Mouse (Mus musculus): ENCODE measurements around the gene Adnp. TPM values are rescaled to one million over a fixed set of nuclear protein-coding genes. Genes with fewer than 3 reads are reported as not detected.

Adnp gene
- polyA plus RNA-seq, 1 experiment from 2014 or later = 3.5 TPM

- peaks cover 86% of the 10 kb centered on the region for H3K4me1 ChIP-seq (replicated peaks)
- no peak overlapping the region for H3K27ac ChIP-seq
- no peak overlapping the region for H3K4me3 ChIP-seq
- no peaks in the 10 kb centered on the region for H3K9me3 ChIP-seq
- H3K36me3 ChIP-seq = peaks cover 15% of the 10 kb centered on the region
- ATAC-seq (ENCODE audit: low FRiP score) = no peak
- 0 out of 2 replicates have a peak overlapping the region, but pooled peaks have one; percentile 16 for H3K4me2 ChIP-seq
- no peak overlapping the region for H3K9ac ChIP-seq
- 86% methylated on average over 5 of the region's 5 CpGs for WGBS
- H3K27me3 ChIP-seq = no peaks in the 10 kb centered on the region
These were observed 6.8 kb downstream of the Adnp start for GRCm38 (mm10) chr2:168200014-168200691.

GRCm38 (mm10) chr2:168199476-168199875 is 7.4 kb downstream of the Adnp start:
- H3K36me3 ChIP-seq = peaks cover 15% of the 10 kb centered on the region
- no peak overlapping the region for H3K27ac ChIP-seq
- H3K4me3 ChIP-seq = no peak overlapping the region
- no peaks in the 10 kb centered on the region for H3K9me3 ChIP-seq
- no peaks in the 10 kb centered on the region for H3K27me3 ChIP-seq
- ATAC-seq (ENCODE audit: low FRiP score) = no peak
- H3K9ac ChIP-seq = 0 out of 2 replicates have a peak overlapping the region, but pooled peaks have one; percentile 19
- peaks cover 86% of the 10 kb centered on the region for H3K4me1 ChIP-seq (replicated peaks)
- H3K4me2 ChIP-seq = peak overlapping the region; percentile 17
- WGBS = 84% methylated on average over 4 of the region's 4 CpGs

GRCm38 (mm10) chr2:168198421-168198820 is 8.5 kb downstream of the Adnp start:
- peak overlapping the region; percentile 14; the same call in 1 of the 2 replicates for H3K4me2 ChIP-seq
- H3K4me1 ChIP-seq (replicated peaks) = peaks cover 88% of the 10 kb centered on the region
- H3K9me3 ChIP-seq = no peaks in the 10 kb centered on the region
- H3K27ac ChIP-seq = 0 out of 2 replicates have a peak overlapping the region, but pooled peaks have one; percentile 20
- 98% methylated on average over 1 of the region's 1 CpGs for WGBS
- H3K4me3 ChIP-seq = no peak overlapping the region
- peaks cover 6% of the 10 kb centered on the region for H3K36me3 ChIP-seq
- peak; percentile 46; the same call in 1 of the 2 replicates for ATAC-seq (ENCODE audit: low FRiP score)
- no peaks in the 10 kb centered on the region for H3K27me3 ChIP-seq
- no peak overlapping the region for H3K9ac ChIP-seq

GRCm38 (mm10) chr2:168195721-168196120 is 11.2 kb downstream of the Adnp start:
- no peak overlapping the region for H3K27ac ChIP-seq
- H3K9ac ChIP-seq = no peak overlapping the region
- H3K4me1 ChIP-seq (replicated peaks) = peaks cover 93% of the 10 kb centered on the region
- H3K9me3 ChIP-seq = no peaks in the 10 kb centered on the region
- peaks cover 4% of the 10 kb centered on the region; the same call in 1 of the 2 replicates for H3K36me3 ChIP-seq
- H3K4me2 ChIP-seq = no peak overlapping the region
- H3K27me3 ChIP-seq = no peaks in the 10 kb centered on the region
- no peak for ATAC-seq (ENCODE audit: low FRiP score)
- H3K4me3 ChIP-seq = no peak overlapping the region
- WGBS = 40% methylated on average over 2 of the region's 2 CpGs

DNA sequence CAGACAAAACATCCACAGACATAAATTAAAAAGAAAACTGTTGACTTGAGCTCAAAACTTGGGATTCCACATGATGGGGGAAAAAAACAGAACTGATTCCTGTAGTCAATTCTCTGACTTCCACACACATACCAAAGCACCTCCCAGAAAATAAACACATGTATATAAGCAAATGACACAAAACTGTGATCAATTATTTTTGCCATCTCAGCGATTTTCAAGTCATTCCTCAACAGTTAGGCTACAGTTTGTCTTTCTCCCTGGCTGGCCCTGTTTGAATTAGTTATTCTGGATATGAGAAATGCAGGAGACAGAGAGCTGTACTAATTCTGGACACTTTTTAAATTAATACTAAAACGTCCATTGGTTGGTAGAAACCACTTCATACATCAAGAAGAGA is 13.2 kb downstream of the Adnp start:
- peaks cover 88% of the 10 kb centered on the region for H3K4me1 ChIP-seq (replicated peaks)
- WGBS = 85% methylated on average over 2 of the region's 2 CpGs

DNA sequence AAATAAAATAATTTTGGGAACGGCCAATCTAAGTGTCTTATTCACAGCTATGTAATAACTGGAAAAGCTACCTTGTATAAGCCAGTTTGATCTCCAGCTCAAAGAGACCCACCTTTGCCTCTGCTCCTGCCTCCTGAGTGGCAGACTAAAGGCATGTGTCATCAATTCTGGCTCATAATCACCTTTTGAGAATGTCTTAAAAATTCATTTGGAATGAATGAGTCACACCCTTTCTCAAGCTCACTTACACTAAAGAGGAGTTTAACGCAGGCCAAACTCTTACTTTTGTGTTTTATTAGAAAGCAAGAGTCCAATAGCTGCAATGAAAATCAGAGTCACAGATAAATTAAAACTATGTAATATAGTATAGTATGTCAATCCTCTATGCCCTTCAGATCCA is 15.1 kb downstream of the Adnp start:
- ATAC-seq (ENCODE audit: low FRiP score) = no peak
- Histone ChIP-seq H3K36me3 (peaks cover 10% of the 10 kb centered on the region), H3K4me3 (no peak overlapping the region), H3K9ac (no peak overlapping the region), H3K4me2 (no peak overlapping the region), H3K27ac (no peak overlapping the region), H3K27me3 (no peaks in the 10 kb centered on the region), H3K9me3 (no peaks in the 10 kb centered on the region), H3K4me1 (replicated peaks) (peaks cover 77% of the 10 kb centered on the region)
- 99% methylated on average over 2 of the region's 2 CpGs for WGBS

More for the DNA sequence above, 13.2 kb downstream of the Adnp start:
- Histone ChIP-seq H3K9me3 (no peaks in the 10 kb centered on the region), H3K27ac (no peak overlapping the region), H3K4me2 (no peak overlapping the region), H3K9ac (no peak overlapping the region), H3K36me3 (peaks cover 4% of the 10 kb centered on the region; the same call in 1 of the 2 replicates), H3K4me3 (no peak overlapping the region), H3K27me3 (no peaks in the 10 kb centered on the region)
- no peak for ATAC-seq (ENCODE audit: low FRiP score)

DNA sequence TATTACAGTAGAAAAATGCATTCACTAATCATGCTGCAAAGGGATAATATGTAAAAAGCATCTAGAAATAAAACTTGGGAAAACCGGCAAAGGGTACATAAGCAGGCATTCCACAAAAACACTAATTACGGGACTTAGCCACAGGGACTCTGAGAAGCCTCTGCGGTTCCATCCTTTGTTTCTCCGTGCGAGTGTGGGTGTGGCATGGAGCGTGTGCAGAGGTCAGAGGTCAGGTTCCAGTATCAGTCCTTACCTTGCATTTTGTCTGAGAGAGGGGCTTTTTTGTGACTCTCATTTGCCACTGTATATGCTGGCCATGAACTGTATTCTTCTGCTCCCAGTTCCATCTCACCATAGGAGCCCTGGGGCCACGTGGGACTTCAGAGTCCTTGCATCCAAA is 31.0 kb downstream of the Adnp start:
- no peak overlapping the region for H3K9ac ChIP-seq
- peaks cover 22% of the 10 kb centered on the region for H3K36me3 ChIP-seq
- ATAC-seq (ENCODE audit: low FRiP score) = no peak
- H3K4me1 ChIP-seq (replicated peaks) = peaks cover 3% of the 10 kb centered on the region; the same call in 1 of the 2 replicates
- no peak overlapping the region for H3K4me3 ChIP-seq
- WGBS = 43% methylated on average over 7 of the region's 7 CpGs
- no peak overlapping the region for H3K27ac ChIP-seq
- no peak overlapping the region for H3K4me2 ChIP-seq
- no peaks in the 10 kb centered on the region for H3K27me3 ChIP-seq
- H3K9me3 ChIP-seq = no peaks in the 10 kb centered on the region

- H3K36me3 ChIP-seq = peaks cover 2% of the 10 kb centered on the region; the same call in 1 of the 2 replicates
- peak overlapping the region; percentile 44; the same call in 1 of the 2 replicates for H3K27ac ChIP-seq
- H3K4me2 ChIP-seq = peak overlapping the region; percentile 30
- no peak overlapping the region for H3K9ac ChIP-seq
- H3K4me1 ChIP-seq (replicated peaks) = peaks cover 18% of the 10 kb centered on the region
- H3K4me3 ChIP-seq = no peak overlapping the region
- H3K27me3 ChIP-seq = no peaks in the 10 kb centered on the region
- 13% methylated on average over 13 of the region's 13 CpGs for WGBS
- no peaks in the 10 kb centered on the region for H3K9me3 ChIP-seq
- ATAC-seq (ENCODE audit: low FRiP score) = 0 out of 2 replicates have a peak, but pooled peaks have one; percentile 43
These were observed 36.7 kb downstream of the Adnp start for GRCm38 (mm10) chr2:168170167-168170685.

DNA sequence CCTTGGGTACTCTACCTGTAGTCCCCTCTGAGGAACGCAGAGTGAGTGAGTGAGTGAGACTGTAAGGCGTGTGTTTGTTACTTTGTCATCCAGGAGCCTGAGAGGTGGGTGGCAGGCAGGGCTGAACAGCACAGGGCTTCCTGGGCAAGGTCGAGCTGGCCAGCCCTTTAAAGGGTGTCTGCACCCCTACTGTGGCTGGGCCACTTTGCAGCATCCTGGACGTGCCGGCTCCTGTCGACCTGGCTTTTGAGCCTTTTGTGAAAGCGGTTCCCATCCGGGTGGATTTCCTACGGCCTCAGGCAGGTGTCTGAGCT is 37.2 kb downstream of the Adnp start:
- 5% methylated on average over 9 of the region's 9 CpGs for whole genome bisulfite sequencing
- Histone ChIP-seq H3K9ac (0 out of 2 replicates have a peak overlapping the region, but pooled peaks have one; percentile 19), H3K27ac (peak overlapping the region; percentile 44; the same call in 1 of the 2 replicates)

GRCm38 (mm10) chr2:168168892-168169799 is 37.8 kb downstream of the Adnp start:
- Histone ChIP-seq H3K36me3 (no peaks in the 10 kb centered on the region), H3K9ac (0 out of 2 replicates have a peak overlapping the region, but pooled peaks have one; percentile 19), H3K4me3 (no peak overlapping the region), H3K27ac (peak overlapping the region; percentile 44; the same call in 1 of the 2 replicates), H3K4me2 (no peak overlapping the region), H3K4me1 (replicated peaks) (peaks cover 18% of the 10 kb centered on the region), H3K9me3 (no peaks in the 10 kb centered on the region), H3K27me3 (no peaks in the 10 kb centered on the region)
- 46% methylated on average over 9 of the region's 9 CpGs for WGBS
- peak; percentile 29; the same call in 1 of the 2 replicates for ATAC-seq (ENCODE audit: low FRiP score)

More for the DNA sequence above, 37.2 kb downstream of the Adnp start:
- H3K27me3 ChIP-seq = no peaks in the 10 kb centered on the region
- peak overlapping the region; percentile 30 for H3K4me2 ChIP-seq
- peaks cover 18% of the 10 kb centered on the region for H3K4me1 ChIP-seq (replicated peaks)
- no peak for ATAC-seq (ENCODE audit: low FRiP score)
- H3K36me3 ChIP-seq = no peaks in the 10 kb centered on the region
- no peak overlapping the region for H3K4me3 ChIP-seq
- no peaks in the 10 kb centered on the region for H3K9me3 ChIP-seq

- Histone ChIP-seq H3K4me3 (no peak overlapping the region), H3K4me1 (replicated peaks) (peaks cover 18% of the 10 kb centered on the region), H3K9me3 (no peaks in the 10 kb centered on the region), H3K9ac (no peak overlapping the region), H3K36me3 (no peaks in the 10 kb centered on the region), H3K4me2 (no peak overlapping the region), H3K27me3 (0 out of 2 replicates have a peak, but pooled peaks cover 2% of the 10 kb centered on the region), H3K27ac (no peak overlapping the region)
- ATAC-seq (ENCODE audit: low FRiP score) = no peak
- WGBS = 46% methylated on average over 3 of the region's 3 CpGs
These were observed 39.1 kb downstream of the Adnp start for GRCm38 (mm10) chr2:168167781-168168180.
